9 mouse cellular contexts compared by ENCODE assay signal in genomic region chr9:58199381-58200269, GRCm38 (mm10). TPM values are rescaled to one million over a fixed set of nuclear protein-coding genes. Genes with fewer than 3 reads are reported as not detected.
A peak's percentile ranks its signal among the peaks of the same experiment; 100 is the strongest.
DNase-seq lines count a peak whose midpoint lies in the region; ATAC-seq and TF ChIP-seq lines count a peak whose summit lies in the region.
"Had no signal": no experiment of that assay in that cellular context is flagged by ENCODE, and none has a peak within 500 bp of the region (broad histone marks: within the 10 kb centered on the region; RNA-seq: fewer than 3 reads in every experiment).

No protein-coding gene starts in this region.

- DNase-seq in heart, postnatal 25 days (ENCODE audit: low spot score), result no peak
- no peak for DNase-seq in ES-E14 (ENCODE audit: low read depth, low spot score)
- no peak for DNase-seq in T-cell, adult 2 months (ENCODE audit: low spot score)
- no peak for DNase-seq in adrenal gland, adult 8-10 months
- DNase-seq in lung, adult 18-20 months, result no peak

- peak overlapping the region; percentile 33 for H3K4me3 ChIP-seq in heart, embryonic 13.5 days
- H3K4me3 ChIP-seq in ES-E14 (ENCODE audit: insufficient read depth in 1 of 2, low read depth in 1 of 2, low read length in 2 of 2, poor library complexity in 1 of 2, severe bottlenecking in 1 of 2), result peak overlapping the region; percentile 11 to 26; a peak in 3 of 4 replicates
- H3K4me3 ChIP-seq in forebrain, embryonic 12.5 days (replicated peaks), result peak overlapping the region; percentile 43
- peak overlapping the region; percentile 29 for H3K4me3 ChIP-seq in limb, embryonic 15.5 days

- H3K9ac ChIP-seq in heart, embryonic 13.5 days, result no peak overlapping the region
- H3K9ac ChIP-seq in ES-E14 (ENCODE audit: insufficient read depth, low read depth, low read length, poor library complexity, severe bottlenecking), result no peak overlapping the region
- H3K9ac ChIP-seq in forebrain, embryonic 12.5 days, result peak overlapping the region; percentile 69
- no peak overlapping the region for H3K9ac ChIP-seq in limb, embryonic 15.5 days

- peaks cover 95% of the 10 kb centered on the region for H3K27me3 ChIP-seq in heart, embryonic 13.5 days (replicated peaks)
- peaks cover 92% of the 10 kb centered on the region for H3K27me3 ChIP-seq in forebrain, embryonic 12.5 days
- peaks cover 91% of the 10 kb centered on the region for H3K27me3 ChIP-seq in limb, embryonic 15.5 days

- no peaks in the 10 kb centered on the region for H3K36me3 ChIP-seq in heart, embryonic 13.5 days
- H3K36me3 ChIP-seq in ES-E14 (ENCODE audit: control insufficient read depth, insufficient read depth, low read length, poor library complexity, severe bottlenecking), result no peaks in the 10 kb centered on the region
- H3K36me3 ChIP-seq in forebrain, embryonic 12.5 days (replicated peaks), result no peaks in the 10 kb centered on the region
- H3K36me3 ChIP-seq in limb, embryonic 15.5 days, result no peaks in the 10 kb centered on the region
- H3K36me3 ChIP-seq: G1E had no signal

- no peak overlapping the region for H3K27ac ChIP-seq in heart, embryonic 13.5 days (replicated peaks)
- H3K27ac ChIP-seq in ES-E14 (ENCODE audit: insufficient read depth, low read depth, low read length, poor library complexity, severe bottlenecking), result no peak overlapping the region
- peak overlapping the region; percentile 91 for H3K27ac ChIP-seq in forebrain, embryonic 12.5 days
- H3K27ac ChIP-seq in limb, embryonic 15.5 days, result no peak overlapping the region

- in situ Hi-C loops in ES-E14 (cut with MboI; ENCODE audit: low sequenced_read_pairs in 2 of 2, unreplicated experiment in 2 of 2), result loop anchor here (5.0 to 25.0 kb wide), 2 partner anchors 162 to 337 kb away; no protein-coding TSS in a partner anchor

- H3K4me2 ChIP-seq in heart, embryonic 13.5 days, result peak overlapping the region; percentile 71
- peak overlapping the region; percentile 63 for H3K4me2 ChIP-seq in forebrain, embryonic 12.5 days
- peak overlapping the region; percentile 52 for H3K4me2 ChIP-seq in limb, embryonic 15.5 days

- ATAC-seq in heart, embryonic 13.5 days (ENCODE audit: extremely low read depth, insufficient number of reproducible peaks, low FRiP score, low TSS enrichment), result no peak
- ATAC-seq in forebrain, embryonic 12.5 days (ENCODE audit: low FRiP score), result no peak
- ATAC-seq in limb, embryonic 15.5 days (ENCODE audit: insufficient number of reproducible peaks, low FRiP score, low TSS enrichment, low read depth), result no peak

- no peaks in the 10 kb centered on the region for H3K9me3 ChIP-seq in heart, embryonic 13.5 days
- H3K9me3 ChIP-seq in ES-E14 (ENCODE audit: control insufficient read depth, insufficient read depth, low read depth, low read length), result no peaks in the 10 kb centered on the region
- no peaks in the 10 kb centered on the region for H3K9me3 ChIP-seq in forebrain, embryonic 12.5 days
- H3K9me3 ChIP-seq in limb, embryonic 15.5 days, result no peaks in the 10 kb centered on the region

- under 1% methylated on average over 41 of the region's 41 CpGs for WGBS in heart, embryonic 13.5 days
- WGBS in forebrain, embryonic 12.5 days, result 2% methylated on average over 41 of the region's 41 CpGs
- 5% methylated on average over 41 of the region's 41 CpGs for WGBS in limb, embryonic 15.5 days

- H3K4me1 ChIP-seq in heart, embryonic 13.5 days, result peaks cover 58% of the 10 kb centered on the region
- H3K4me1 ChIP-seq in ES-E14 (ENCODE audit: control insufficient read depth in 2 of 2, insufficient read depth in 2 of 2, low read length in 2 of 2, poor library complexity in 1 of 2), result peaks cover 6 to 47% of the 10 kb centered on the region in 2 experiments; a peak in 2 of 4 replicates
- H3K4me1 ChIP-seq in forebrain, embryonic 12.5 days, result peaks cover 83% of the 10 kb centered on the region
- H3K4me1 ChIP-seq in limb, embryonic 15.5 days, result peaks cover 74% of the 10 kb centered on the region

- intact Hi-C loops in heart, postnatal 25 days (cut with DNase I), result no loop called here

TF ChIP-seq in ES-E14, 5 proteins besides CTCF, POLR2A, EP300 and RAD21:
- TF ChIP-seq HCFC1 (IDR thresholded peaks at IDR 0.05; ENCODE audit: borderline replicate concordance, insufficient read depth, low read length) (no peak), MAFK (IDR thresholded peaks at IDR 0.05; ENCODE audit: insufficient read depth, low read depth, low read length) (peak; percentile 78)
TF ChIP-seq in ES-E14: peak in this region for 1.

RNA-seq across cellular contexts. Expression of gene Islr, which starts 4.5 kb away (rescaled TPM):
- 18.6 and 23.3 TPM in 2 replicates for polyA plus RNA-seq in heart, embryonic 13.5 days (2015; fragmentation: Nextera tagmentation; extraction: Ambion mirVana)
- 10 to 100 TPM; 31.4 to 33.0 TPM for total RNA-seq in heart, postnatal 25 days (2021)
- total RNA-seq in ES-E14 (2012; rRNA removed), result 0.22 and 0.26 TPM in 2 replicates
- polyA plus RNA-seq in forebrain, embryonic 12.5 days (2016; fragmentation: Nextera tagmentation; extraction: Ambion mirVana), result 16.4 and 17.9 TPM in 2 replicates
- 216 and 254 TPM in 2 replicates for polyA plus RNA-seq in limb, embryonic 15.5 days (2015; fragmentation: Nextera tagmentation; extraction: Ambion mirVana)
- total RNA-seq in adrenal gland, adult 8-10 months (2022), result 10 to 100 TPM; 23.6 to 40.9 (median 28.1) TPM
- polyA plus RNA-seq: G1E had no signal

RNA-seq across cellular contexts. Expression of gene Islr2, which starts 4.5 kb away (rescaled TPM):
- 0.05 and 0.17 TPM in 2 replicates for polyA plus RNA-seq in heart, embryonic 13.5 days (2015; fragmentation: Nextera tagmentation; extraction: Ambion mirVana)
- total RNA-seq in heart, postnatal 25 days (2021), result 1 to 10 TPM; 1.0 to 1.2 TPM
- total RNA-seq in ES-E14 (2012; rRNA removed), result 7.8 and 12.8 TPM in 2 replicates
- polyA plus RNA-seq in forebrain, embryonic 12.5 days (2016; fragmentation: Nextera tagmentation; extraction: Ambion mirVana), result 52.3 and 60.8 TPM in 2 replicates
- 0.55 and 1.5 TPM in 2 replicates for polyA plus RNA-seq in limb, embryonic 15.5 days (2015; fragmentation: Nextera tagmentation; extraction: Ambion mirVana)
- total RNA-seq in adrenal gland, adult 8-10 months (2022), result 1 to 10 TPM; 1.2 to 1.9 (median 1.7) TPM

RNA-seq across cellular contexts. Expression of gene Pml, which starts 50.0 kb away (rescaled TPM):
- 11.9 and 12.9 TPM in 2 replicates for polyA plus RNA-seq in heart, embryonic 13.5 days (2015; fragmentation: Nextera tagmentation; extraction: Ambion mirVana)
- total RNA-seq in heart, postnatal 25 days (2021), result 10 to 100 TPM in 1 of 2 experiments, 1 to 10 TPM in 1; 10.0 to 12.6 TPM
- 72.6 and 112 TPM in 2 replicates for total RNA-seq in ES-E14 (2012; rRNA removed)
- 11.1 TPM in 2 replicates for polyA plus RNA-seq in forebrain, embryonic 12.5 days (2016; fragmentation: Nextera tagmentation; extraction: Ambion mirVana)
- polyA plus RNA-seq in limb, embryonic 15.5 days (2015; fragmentation: Nextera tagmentation; extraction: Ambion mirVana), result 15.7 and 16.4 TPM in 2 replicates
- 10 to 100 TPM; 23.4 to 45.6 (median 31.8) TPM for total RNA-seq in adrenal gland, adult 8-10 months (2022)

RNA-seq across cellular contexts. Expression of gene Stoml1, which starts 53.3 kb away (rescaled TPM):
- polyA plus RNA-seq in heart, embryonic 13.5 days (2015; fragmentation: Nextera tagmentation; extraction: Ambion mirVana), result 25.0 and 25.6 TPM in 2 replicates
- 10 to 100 TPM; 10.3 to 13.5 TPM for total RNA-seq in heart, postnatal 25 days (2021)
- total RNA-seq in ES-E14 (2012; rRNA removed), result 51.7 and 95.7 TPM in 2 replicates
- 52.2 and 53.3 TPM in 2 replicates for polyA plus RNA-seq in forebrain, embryonic 12.5 days (2016; fragmentation: Nextera tagmentation; extraction: Ambion mirVana)
- polyA plus RNA-seq in limb, embryonic 15.5 days (2015; fragmentation: Nextera tagmentation; extraction: Ambion mirVana), result 34.2 and 35.5 TPM in 2 replicates
- 10 to 100 TPM; 19.9 to 32.9 (median 28.3) TPM for total RNA-seq in adrenal gland, adult 8-10 months (2022)

Comparison
In these comparisons a context has a peak if more than half of its experiments do, and no peak if none do; other contexts are left out.
1. RNA of gene Islr, which starts 4.5 kb away (total RNA-seq): 31.4 to 33.0 TPM in heart, postnatal 25 days and 23.6 to 40.9 TPM in adrenal gland, adult 8-10 months; 0.22 to 0.26 TPM in ES-E14; every median in the first group is over 10 times any median in the second.
2. Peak in every context shown above with its lines, with median percentiles within 50 percentile points of each other: H3K4me2 ChIP-seq and H3K4me3 ChIP-seq.